Mouse (Mus musculus) common myeloid progenitor, adult 5-6 weeks (primary cell): ENCODE data around the gene Rpa2. TPM values are rescaled to one million over a fixed set of nuclear protein-coding genes. Genes with fewer than 3 reads are reported as not detected.
A peak's percentile ranks its signal among the peaks of the same experiment; 100 is the strongest.
"Not testable (repeated sequence)": the region's sequence is repeated elsewhere in the genome, so short reads cannot be mapped to it uniquely, and the experiment has no call there.

Experiments
- ATAC-seq: replicated peaks from 2 replicates; pipeline ENCODE4 v1.8.0; 2016; ENCODE audit warnings: low read depth, mild to moderate bottlenecking, moderate TSS enrichment, inconsistent platforms; ENCODE audit not compliant: poor library complexity, severe bottlenecking
- total RNA-seq: library from RNA; stranded (forward); fragments of 200-1000, 187-1606 nt; gene quantifications from 2 replicates; pipeline ENCODE4 v1.2.3, GENCODE M21; 2017

Gene Rpa2
- 52.9 and 63.8 TPM in 2 replicates for total RNA-seq

- peak; percentile 98 for ATAC-seq
These were observed at the start of gene Rpa2 for GRCm38 (mm10) chr4:132767914-132768876. Rpa2 (plus strand) TSS chr4:132768332.

- ATAC-seq, result no peak
These were observed 39.9 kb upstream of the Rpa2 start for GRCm38 (mm10) chr4:132728233-132728632.

GRCm38 (mm10) chr4:132731616-132732015, 36.5 kb upstream of the Rpa2 start:
- no peak for ATAC-seq

DNA sequence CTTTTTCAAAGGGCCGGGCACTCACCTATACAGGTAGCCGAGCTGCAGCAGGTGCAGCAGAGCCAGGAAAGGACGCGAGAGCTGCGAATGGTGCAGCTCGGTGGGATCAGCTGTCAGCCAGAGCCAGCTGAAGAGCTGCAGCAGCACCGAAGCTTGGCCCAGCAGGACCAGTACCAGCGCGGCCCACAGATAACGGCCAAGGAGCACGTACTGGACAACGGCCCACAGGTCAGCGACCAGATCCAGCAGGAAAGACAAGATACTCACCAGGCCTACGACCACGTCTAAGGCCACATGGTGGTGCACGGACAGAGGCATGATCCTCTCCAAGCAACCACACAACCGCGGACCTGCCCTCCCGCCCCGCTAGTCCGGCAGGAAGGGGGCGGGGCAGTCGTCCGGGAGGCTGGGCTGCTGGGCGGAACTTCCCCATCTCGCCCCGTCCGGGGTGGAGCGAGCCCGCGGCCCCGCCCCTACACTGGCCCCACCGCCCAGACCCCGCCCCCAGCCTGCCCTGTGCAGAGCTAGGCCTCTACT, 35.9 kb upstream of the Rpa2 start, which contains the start of gene Xkr8:
Xkr8 (minus strand) TSS at position 399 of the 537 bp plus-strand sequence.
- ATAC-seq, result peak; percentile 96

DNA sequence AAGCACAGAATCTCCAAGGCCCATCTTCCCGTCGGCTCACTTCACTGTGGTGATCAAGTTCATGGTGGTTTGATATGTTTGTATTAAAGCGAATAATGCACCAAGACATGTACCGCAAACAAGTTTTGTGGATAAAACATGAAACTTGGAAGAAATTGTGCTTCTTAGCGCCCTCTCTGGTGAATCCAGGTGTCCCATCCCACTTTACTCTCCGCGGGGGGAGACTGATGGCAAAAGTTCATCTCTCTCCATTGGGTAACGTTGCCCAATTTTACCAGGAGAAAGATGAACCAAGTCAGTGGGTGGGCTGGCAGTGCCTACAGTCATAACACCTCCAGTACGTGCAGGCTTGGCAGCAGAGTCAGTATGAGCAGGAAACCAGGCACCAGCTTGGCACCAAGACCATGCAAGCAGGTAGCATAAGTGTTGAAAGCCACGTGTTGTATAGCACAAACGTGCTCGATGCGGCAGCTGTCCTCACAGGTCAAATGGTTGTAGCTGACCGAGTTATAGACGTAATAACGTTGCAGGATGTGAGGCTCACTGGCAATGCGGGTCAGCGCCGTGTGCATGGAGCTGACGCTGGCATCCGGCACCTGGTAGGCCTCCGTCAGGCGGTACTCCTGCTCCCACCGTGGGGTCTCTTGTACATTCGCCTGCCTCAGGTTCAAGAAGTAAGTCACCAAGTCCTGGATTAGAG, 34.9 kb upstream of the Rpa2 start:
- ATAC-seq, result no peak

DNA sequence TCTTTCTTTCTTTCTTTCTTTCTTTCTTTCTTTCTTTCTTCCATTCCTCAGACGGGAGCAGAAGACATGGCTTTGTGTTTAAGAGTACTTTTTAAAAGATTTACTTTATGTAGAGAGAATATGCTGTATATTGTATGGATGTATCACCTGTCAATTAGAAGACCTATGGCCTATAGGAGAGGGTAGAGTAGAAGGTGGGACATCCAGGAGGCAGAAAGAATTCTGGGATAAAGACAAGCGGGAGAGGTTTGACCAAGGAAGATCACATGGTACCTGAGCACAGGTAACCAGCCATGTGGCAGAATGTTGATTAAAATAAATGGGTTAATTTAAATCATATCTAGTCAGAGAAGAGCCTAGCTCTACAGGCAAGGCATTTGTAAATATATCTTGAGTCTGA, 33.4 kb upstream of the Rpa2 start:
- no peak for ATAC-seq

DNA sequence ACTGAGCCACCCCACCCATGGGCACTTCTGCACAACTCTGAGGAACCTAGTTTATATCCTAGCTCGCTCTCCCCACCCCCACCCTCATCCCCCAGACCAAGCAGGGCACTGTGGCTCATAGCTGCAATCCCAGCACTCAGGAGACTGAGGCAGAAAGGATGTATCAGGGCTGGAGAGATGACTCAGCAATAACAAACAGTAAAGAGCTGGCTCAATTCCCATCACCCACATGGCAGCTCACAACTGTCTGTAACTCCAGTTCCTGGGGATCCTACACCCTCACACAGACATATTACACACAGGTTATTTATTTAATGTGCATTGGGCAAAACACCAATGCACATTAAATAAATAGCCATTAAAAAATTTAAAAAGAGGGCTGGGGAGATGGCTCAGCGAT, 32.7 kb upstream of the Rpa2 start:
- no peak for ATAC-seq

- no peak for ATAC-seq
These were observed 32.2 kb upstream of the Rpa2 start for GRCm38 (mm10) chr4:132735894-132736293.

- not testable (repeated sequence) for ATAC-seq
These were observed 31.0 kb upstream of the Rpa2 start for GRCm38 (mm10) chr4:132737154-132737553.

- no peak for ATAC-seq
These were observed 26.6 kb upstream of the Rpa2 start for GRCm38 (mm10) chr4:132741491-132741890.

DNA sequence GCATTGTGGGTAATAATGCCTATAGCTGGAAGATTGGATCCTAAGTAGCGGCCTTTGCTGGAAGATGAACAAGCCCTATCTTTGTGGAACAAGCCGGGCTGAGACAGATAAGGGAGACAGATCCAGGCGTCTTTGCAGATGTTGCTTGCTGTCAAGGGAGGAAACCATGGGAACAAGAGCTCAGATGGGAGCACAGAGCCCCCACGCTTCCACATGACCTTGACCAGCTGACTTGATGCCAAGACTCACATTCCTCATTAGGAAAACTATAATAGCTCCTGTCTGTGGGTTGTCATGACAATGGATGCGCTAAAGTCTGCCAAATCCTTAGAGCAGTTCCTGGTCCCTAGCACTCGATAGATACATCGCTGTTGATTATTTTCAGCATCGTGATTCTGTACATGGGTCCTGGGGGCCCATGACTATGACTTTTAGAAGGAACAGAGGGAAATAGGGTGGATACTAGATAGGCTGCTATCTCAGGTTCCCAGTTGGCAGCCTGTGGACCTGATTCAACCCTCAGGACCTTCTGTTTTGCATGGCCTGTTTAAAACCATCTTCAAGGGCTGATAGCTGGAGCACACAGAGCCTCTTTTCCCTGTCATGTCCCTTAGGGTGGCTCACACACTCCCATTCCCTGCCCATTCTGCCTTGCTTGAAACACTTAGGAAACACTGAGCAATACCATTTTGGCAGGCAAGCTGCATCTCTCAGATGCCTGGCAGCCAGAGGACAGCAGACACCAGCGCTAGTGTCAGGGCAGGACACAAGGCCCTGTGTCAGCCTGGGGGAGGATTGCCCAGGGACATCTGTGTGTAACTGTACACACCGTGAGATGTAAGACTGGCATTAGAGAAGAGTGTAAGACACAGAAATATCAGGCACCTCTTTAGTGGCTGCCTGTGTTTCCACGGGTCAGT, 23.9 kb upstream of the Rpa2 start:
- ATAC-seq, result no peak; the same call in 1 of the 2 replicates

DNA sequence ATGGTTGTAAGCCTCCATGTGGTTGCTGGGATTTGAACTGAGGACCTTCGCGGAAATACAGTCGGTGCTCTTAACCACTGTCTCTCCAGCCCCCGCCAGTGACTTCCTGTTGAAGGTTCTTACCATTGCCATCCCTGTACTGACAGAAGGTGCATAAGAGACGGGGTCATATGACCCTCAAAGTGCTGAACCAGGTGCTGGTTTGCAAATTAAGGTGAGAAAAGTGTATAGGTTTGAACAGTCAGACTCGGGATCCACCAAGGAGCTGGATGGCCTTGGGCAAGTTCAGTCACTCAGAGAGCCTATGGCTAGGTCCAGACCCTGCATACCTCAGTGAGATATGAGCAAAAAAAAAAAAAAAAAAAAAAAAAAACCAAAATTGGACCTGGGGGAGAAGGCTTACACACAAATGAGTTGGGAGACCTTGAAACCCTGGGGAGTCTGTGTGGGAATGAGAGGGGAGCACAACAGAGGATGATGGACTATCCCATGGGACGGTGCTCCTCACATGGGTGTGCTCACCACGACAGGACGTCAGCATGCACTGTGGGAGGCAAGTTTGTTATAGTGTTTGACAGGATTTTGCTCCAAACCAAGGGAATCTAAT, 21.1 kb upstream of the Rpa2 start:
- ATAC-seq, result no peak; the same call in 1 of the 2 replicates

GRCm38 (mm10) chr4:132747664-132748259, 20.4 kb upstream of the Rpa2 start:
- ATAC-seq, result peak; percentile 89

DNA sequence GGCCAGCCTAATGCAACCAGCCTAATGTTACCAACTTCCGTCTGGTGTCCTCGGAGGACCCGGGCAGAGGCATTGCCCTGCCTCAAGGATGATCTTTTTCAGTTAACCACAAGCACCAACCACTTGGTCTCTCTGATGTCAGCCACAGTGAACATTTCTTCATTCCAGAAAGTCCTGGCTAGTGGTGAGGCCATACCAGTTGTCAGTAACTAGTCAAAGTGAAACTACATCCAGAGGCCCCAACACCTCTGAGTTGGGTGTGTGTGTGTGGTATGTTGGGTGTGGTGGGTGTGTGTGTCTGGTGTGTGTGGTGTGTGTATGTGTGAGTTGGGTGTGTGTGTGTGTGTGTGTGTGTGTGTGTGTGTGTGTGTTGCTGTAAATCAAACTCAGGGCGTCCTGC, 19.4 kb upstream of the Rpa2 start:
- ATAC-seq, result peak; percentile 34; the same call in 1 of the 2 replicates

- no peak for ATAC-seq
These were observed 18.7 kb upstream of the Rpa2 start for GRCm38 (mm10) chr4:132749258-132749982.

DNA sequence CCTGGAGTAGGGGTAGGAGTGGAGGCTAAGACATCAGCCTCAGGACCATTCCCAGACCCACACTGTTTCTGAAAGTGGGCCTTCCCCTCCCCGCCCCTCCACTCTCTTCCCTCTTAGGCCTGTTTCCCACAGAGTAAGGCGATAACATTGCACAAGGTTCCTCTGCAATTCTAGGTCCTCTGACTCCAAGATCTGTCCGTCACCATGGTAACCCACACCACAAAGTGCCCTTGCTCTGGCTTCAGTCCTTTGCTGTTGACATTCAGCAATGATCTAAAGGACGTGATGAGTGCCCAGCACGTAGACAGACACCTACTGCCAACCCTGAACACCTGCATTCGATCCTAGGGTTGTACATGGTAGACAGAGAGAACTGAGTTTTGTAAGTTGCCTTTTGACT, 15.1 kb upstream of the Rpa2 start:
- peak; percentile 69 for ATAC-seq

GRCm38 (mm10) chr4:132756974-132757373, 11.2 kb upstream of the Rpa2 start, which contains the start of gene Smpdl3b:
Smpdl3b (minus strand) TSS chr4:132757252.
- ATAC-seq, result peak; percentile 83
